Mouse (Mus musculus) heart, embryonic 15.5 days (tissue): ENCODE measurements around the gene Ptrh2. TPM values are rescaled to one million over a fixed set of nuclear protein-coding genes. Genes with fewer than 3 reads are reported as not detected.
A peak's percentile ranks its signal among the peaks of the same experiment; 100 is the strongest.

ENCODE experiments used
- ATAC-seq: fragments of 200-750 bp; cut with Nextera tagmentation; replicated peaks from 2 replicates; pipeline ENCODE4 v1.8.0; 2017; ENCODE audit warnings: low read depth, moderate TSS enrichment; ENCODE audit not compliant: insufficient number of reproducible peaks, insufficient read depth, low FRiP score
- H3K27ac ChIP-seq: fragments of 300-500 bp; sonication (generic); 2 replicates; pipeline ENCODE4 v1.5.1; 2015; ENCODE audit warnings: mild to moderate bottlenecking, inconsistent platforms
- H3K27me3 ChIP-seq: fragments of 300-500 bp; sonication (generic); 2 replicates; pipeline ENCODE4 v1.6.1; 2015; ENCODE audit warnings: inconsistent platforms
- H3K36me3 ChIP-seq: fragments of 300-500 bp; sonication (generic); 2 replicates; pipeline ENCODE4 v1.6.1; 2015; ENCODE audit warnings: mild to moderate bottlenecking, inconsistent platforms
- H3K4me1 ChIP-seq: fragments of 300-500 bp; sonication (generic); replicated peaks from 2 replicates; pipeline ENCODE4 v1.6.1; 2015; ENCODE audit warnings: inconsistent platforms
- H3K4me2 ChIP-seq: fragments of 300-500 bp; sonication (generic); 2 replicates; pipeline ENCODE4 v1.6.1; 2015; ENCODE audit warnings: inconsistent platforms, mild to moderate bottlenecking, moderate library complexity
- H3K4me3 ChIP-seq: fragments of 300-500 bp; sonication (generic); 2 replicates; pipeline ENCODE4 v1.5.1; 2015; ENCODE audit warnings: mild to moderate bottlenecking, inconsistent platforms
- H3K9ac ChIP-seq: fragments of 300-500 bp; sonication (generic); 2 replicates; pipeline ENCODE4 v1.6.1; 2015; ENCODE audit warnings: mild to moderate bottlenecking, inconsistent platforms
- H3K9me3 ChIP-seq: fragments of 300-500 bp; sonication (generic); replicated peaks from 2 replicates; pipeline ENCODE4 v1.6.1; 2016; ENCODE audit warnings: inconsistent platforms
- WGBS: fragments of 180-500 bp; shearing (Covaris S2); methylation state at CpG from one replicate; pipeline ENCODE4 v1.1.7; 2015; ENCODE audit warnings: mixed read lengths; 5-methylcytosine and 5-hydroxymethylcytosine counted together
- polyA plus RNA-seq: library from polyadenylated mRNA; unstranded; fragments of >200 nt; fragmentation: Nextera tagmentation; extraction: Ambion mirVana; gene quantifications from 2 replicates; pipeline ENCODE4 v1.2.1, GENCODE M21; 2015

Gene Ptrh2
- 16.1 and 18.1 TPM in 2 replicates for polyA plus RNA-seq

DNA sequence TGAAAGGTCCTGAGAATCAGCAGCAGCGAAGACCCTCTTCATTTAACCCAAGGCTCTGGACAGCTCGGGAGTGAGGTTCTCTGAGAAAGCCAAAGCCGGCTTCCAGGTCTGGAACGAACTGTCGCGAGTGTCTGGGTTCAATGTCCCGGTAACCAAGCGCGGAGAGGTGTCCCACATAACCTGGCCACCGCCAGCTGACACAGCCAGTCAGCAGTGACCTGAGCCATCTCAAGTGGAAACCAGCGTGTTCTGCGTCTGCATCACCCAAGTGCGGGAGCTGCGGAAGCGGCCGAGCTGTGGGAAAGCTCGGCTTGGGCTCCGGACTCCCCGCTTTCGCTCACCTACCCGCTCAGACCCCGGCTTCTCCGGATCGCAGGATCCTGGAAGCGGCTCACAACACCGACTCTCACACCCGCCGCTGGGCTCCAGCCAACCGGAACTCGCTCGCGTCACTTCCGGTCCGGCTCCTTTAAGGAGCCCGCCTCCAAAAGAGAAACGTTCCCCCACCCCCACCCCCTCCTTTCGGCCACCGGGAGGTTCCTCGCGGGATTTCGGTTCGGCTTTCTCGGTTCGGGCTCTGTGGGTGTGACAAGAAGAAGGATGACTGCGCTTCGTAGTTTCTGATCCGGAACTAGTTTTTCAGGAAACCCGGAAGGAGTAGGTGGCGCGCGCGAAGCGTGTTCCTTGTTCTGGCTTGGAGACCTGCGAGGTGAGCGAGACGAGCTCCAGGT lies at the start of gene Ptrh2, which contains the start of gene Vmp1:
Ptrh2 (plus strand) TSS at position 591 of the 731 bp plus-strand sequence.
Vmp1 (minus strand) TSS at position 442 of the 731 bp plus-strand sequence.
- Histone ChIP-seq H3K27ac (peak within 1 kb of the TSS; percentile 91), H3K4me1 (peaks cover 24% of the 10 kb centered on the region), H3K9ac (peak within 1 kb of the TSS; percentile 80), H3K4me3 (peak within 1 kb of the TSS; percentile 67), H3K27me3 (no peaks in the 10 kb centered on the region), H3K36me3 (peaks cover 2% of the 10 kb centered on the region; the same call in 1 of the 2 replicates), H3K9me3 (no peaks in the 10 kb centered on the region), H3K4me2 (peak within 1 kb of the TSS; percentile 76)
- WGBS = under 1% methylated on average over 56 of the region's 56 CpGs
- ATAC-seq = peak; percentile 90

DNA sequence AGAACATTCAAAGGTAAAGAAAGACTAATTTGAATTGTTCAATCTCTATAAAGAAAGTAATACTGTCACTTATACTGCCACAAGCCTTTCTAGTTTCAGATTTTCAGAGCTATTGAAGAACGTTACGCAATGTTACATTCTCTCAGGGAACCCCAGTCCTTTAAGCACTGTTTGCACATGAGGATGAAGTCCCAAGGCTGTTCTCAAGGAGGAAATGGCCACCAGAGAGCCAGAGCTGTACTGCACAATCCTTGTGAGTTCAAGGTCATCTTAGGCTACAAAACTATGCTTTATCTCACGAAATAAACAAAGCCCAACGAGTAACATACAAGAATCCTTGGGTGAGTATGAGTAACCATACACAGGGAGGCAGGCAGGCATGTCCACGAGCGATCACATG lies 49.4 kb upstream of the Ptrh2 start:
- Histone ChIP-seq H3K4me1 (no peaks in the 10 kb centered on the region), H3K36me3 (peaks cover 3% of the 10 kb centered on the region), H3K9ac (no peak overlapping the region), H3K9me3 (no peaks in the 10 kb centered on the region), H3K4me3 (no peak overlapping the region), H3K27ac (no peak overlapping the region), H3K4me2 (no peak overlapping the region), H3K27me3 (no peaks in the 10 kb centered on the region)
- no peak for ATAC-seq
- WGBS = 86% methylated on average over 6 of the region's 6 CpGs

DNA sequence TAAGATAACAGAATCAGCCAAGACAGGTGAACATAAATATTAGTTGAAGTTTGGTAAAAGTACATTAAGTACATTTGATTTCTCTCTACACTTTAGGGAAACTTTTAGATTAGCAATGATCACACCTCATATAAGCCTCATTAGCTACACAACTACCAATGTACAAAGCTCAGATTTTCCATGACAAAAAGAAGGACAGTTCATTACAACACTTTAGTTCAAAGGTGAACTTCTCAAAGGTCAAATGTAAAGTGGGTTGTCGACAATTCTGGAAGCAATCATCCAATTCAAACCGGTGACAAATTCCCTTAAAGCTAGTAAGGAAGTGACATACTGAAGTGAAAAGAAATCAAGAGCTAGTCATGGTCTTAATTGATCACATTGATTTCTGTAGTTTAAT lies 46.1 kb upstream of the Ptrh2 start:
- ATAC-seq = no peak
- H3K9me3 ChIP-seq = no peaks in the 10 kb centered on the region
- H3K36me3 ChIP-seq = peaks cover 3% of the 10 kb centered on the region
- H3K27ac ChIP-seq = no peak overlapping the region
- no peak overlapping the region for H3K4me2 ChIP-seq
- 55% methylated on average over 2 of the region's 2 CpGs for WGBS
- no peak overlapping the region for H3K9ac ChIP-seq
- H3K4me1 ChIP-seq = no peaks in the 10 kb centered on the region
- no peaks in the 10 kb centered on the region for H3K27me3 ChIP-seq
- no peak overlapping the region for H3K4me3 ChIP-seq

DNA sequence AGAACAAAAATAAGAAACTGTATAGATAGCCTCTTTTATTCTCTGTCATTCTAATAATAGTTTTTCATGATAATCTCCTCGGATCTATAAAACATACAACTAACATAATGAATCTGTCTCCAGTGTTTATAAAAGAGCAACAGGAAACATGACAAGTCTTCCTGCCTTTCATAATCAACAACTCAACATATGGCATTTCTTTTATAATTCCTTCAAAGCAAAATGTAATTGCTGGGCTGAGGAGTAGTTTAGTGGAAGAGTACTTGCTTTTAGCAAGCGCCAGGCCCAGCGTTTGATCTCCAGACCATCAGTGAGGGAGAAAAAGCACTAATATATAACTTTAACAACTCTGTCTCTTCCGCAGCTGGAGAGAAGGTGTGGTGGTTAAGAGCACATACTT lies 42.1 kb upstream of the Ptrh2 start:
- H3K4me1 ChIP-seq = peaks cover 8% of the 10 kb centered on the region
- no peaks in the 10 kb centered on the region for H3K27me3 ChIP-seq
- no peaks in the 10 kb centered on the region for H3K9me3 ChIP-seq
- H3K9ac ChIP-seq = no peak overlapping the region
- no peak overlapping the region for H3K4me3 ChIP-seq
- no peak overlapping the region for H3K4me2 ChIP-seq
- no peak overlapping the region; the same call in 1 of the 2 replicates for H3K27ac ChIP-seq
- ATAC-seq = no peak
- WGBS = 69% methylated on average over 4 of the region's 4 CpGs
- no peaks in the 10 kb centered on the region for H3K36me3 ChIP-seq

DNA sequence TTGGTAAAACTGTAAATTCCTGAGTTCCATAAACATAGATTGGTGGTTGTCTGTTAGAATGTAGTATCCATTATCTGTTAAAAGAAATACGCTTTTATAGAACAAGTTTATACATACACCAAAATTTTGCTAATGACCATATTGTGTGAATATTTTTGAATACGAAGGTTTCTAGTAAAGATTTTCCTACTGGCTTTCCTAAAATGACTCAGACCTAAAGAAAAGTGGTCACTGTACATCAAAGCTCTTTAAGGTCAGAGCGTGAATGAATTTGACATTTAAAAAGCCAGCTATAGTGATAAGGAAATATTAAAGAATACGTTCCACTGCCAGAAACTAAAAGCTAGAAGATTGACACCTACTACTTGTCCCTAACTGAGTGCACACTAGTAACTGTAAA lies 39.2 kb upstream of the Ptrh2 start:
- no peak overlapping the region for H3K9ac ChIP-seq

DNA sequence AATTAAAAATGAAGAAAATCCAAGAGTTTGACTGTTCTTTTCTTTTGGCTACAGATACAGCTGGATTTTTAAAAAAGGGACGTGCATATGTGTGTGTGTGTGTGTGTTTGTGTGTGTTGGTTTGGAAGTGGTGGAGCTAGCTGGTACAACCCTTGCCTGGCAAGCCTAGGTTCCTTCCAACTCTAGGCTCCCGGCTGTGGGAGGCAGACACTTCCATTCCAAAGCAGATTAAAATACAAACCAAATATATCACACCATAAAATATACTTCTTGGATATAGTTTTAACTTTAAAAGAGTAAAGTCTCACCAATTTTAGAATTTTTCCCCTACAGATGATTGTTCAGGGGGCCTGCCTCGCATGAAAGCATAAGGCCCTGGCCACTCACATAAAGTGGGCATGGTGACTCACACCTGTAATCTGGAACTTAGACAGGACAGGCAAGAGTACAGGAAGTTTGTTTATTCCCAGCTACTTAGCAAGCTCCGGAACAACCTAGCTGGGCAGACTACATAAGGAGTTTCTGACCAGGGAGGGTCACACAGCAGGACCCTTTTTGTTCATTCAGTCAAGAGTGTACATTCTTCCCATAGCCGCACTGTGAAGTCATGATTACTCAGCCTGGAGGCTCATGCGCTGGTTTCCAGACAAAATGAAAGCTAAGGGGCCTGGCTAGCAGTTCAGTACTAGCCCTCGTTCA lies 37.5 kb upstream of the Ptrh2 start:
- peak overlapping the region; percentile 82 for H3K27ac ChIP-seq
- peak; percentile 75 for ATAC-seq
- H3K9ac ChIP-seq = no peak overlapping the region
- H3K36me3 ChIP-seq = no peaks in the 10 kb centered on the region
- no peaks in the 10 kb centered on the region for H3K9me3 ChIP-seq
- H3K4me3 ChIP-seq = no peak overlapping the region
- H3K4me2 ChIP-seq = peak overlapping the region; percentile 26
- peaks cover 17% of the 10 kb centered on the region for H3K4me1 ChIP-seq
- H3K27me3 ChIP-seq = no peaks in the 10 kb centered on the region
- WGBS = 35% methylated on average over 7 of the region's 7 CpGs

More for the DNA sequence above, 39.2 kb upstream of the Ptrh2 start:
- Histone ChIP-seq H3K4me3 (no peak overlapping the region), H3K9me3 (no peaks in the 10 kb centered on the region), H3K4me2 (no peak overlapping the region), H3K27ac (no peak overlapping the region), H3K27me3 (no peaks in the 10 kb centered on the region), H3K4me1 (peaks cover 12% of the 10 kb centered on the region), H3K36me3 (no peaks in the 10 kb centered on the region)
- WGBS = 83% methylated on average over 4 of the region's 4 CpGs
- ATAC-seq = no peak

DNA sequence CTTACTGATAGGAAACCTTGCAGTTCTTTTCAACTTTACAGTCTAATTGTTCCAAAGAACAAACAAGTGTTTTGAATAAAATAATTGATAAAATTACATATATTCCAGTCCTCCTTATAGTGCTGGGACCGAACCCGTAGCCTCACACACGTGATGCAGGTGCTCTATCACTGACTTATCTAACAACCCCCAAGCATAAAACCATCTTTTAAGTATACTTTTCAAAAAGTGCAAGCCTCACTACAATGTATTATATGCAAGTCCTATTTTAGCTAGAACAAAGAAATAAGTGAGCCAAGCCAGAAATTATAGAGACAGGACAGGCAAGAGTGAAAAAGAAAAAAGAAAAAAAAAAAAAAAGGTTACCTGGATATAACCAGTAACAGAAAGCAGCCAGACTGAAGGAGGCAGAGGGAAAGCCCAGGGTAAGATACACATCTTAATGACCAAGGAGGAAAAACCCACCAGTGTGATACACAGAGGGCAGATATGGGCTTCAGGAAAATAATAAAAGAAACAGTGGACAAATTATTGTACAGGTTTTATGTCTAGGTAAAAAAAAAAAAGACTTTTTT lies 36.8 kb upstream of the Ptrh2 start:
- no peak overlapping the region for H3K9ac ChIP-seq
- H3K9me3 ChIP-seq = no peaks in the 10 kb centered on the region
- peak overlapping the region; percentile 82 for H3K27ac ChIP-seq
- 62% methylated on average over 3 of the region's 3 CpGs for WGBS
- ATAC-seq = no peak
- H3K27me3 ChIP-seq = no peaks in the 10 kb centered on the region
- peaks cover 18% of the 10 kb centered on the region for H3K4me1 ChIP-seq
- H3K4me3 ChIP-seq = no peak overlapping the region
- no peaks in the 10 kb centered on the region for H3K36me3 ChIP-seq
- H3K4me2 ChIP-seq = peak overlapping the region; percentile 26

DNA sequence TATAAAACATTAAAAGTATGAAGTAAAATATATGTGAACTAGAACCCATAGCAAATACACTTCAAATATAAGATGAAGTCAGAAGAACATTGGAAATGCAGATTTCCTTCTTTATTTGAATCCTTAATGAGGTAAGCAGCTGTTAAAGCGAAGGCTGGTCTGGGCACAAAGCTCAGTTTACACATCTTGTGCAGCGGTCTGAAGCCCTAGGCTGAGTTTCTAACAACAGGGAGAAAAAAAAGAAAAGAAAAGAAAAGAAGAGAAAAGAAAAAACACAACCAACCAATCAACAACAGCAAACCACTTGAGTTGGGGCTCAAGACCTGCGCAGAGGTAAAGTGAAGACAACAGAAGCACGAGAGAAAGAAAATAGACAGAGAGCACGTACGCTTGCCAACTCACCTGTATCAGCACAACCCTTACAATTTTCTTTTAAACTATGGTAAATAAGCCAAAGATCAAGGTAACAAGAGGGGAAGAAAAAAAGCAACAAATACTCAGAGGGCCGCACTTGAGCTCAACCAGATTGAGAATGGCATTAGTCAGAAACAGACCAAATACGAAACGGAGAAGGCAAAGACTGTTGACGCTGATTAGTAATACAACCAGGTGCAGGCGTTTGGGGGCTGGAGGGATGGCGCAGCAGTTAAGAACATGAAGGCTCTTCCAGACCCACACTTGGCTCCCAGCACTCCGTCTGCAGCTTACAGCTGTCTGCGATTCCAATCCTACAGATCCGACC lies 35.9 kb upstream of the Ptrh2 start:
- H3K9ac ChIP-seq = no peak overlapping the region
- no peaks in the 10 kb centered on the region for H3K27me3 ChIP-seq
- WGBS = 85% methylated on average over 15 of the region's 15 CpGs
- H3K9me3 ChIP-seq = no peaks in the 10 kb centered on the region
- H3K4me3 ChIP-seq = no peak overlapping the region
- H3K36me3 ChIP-seq = no peaks in the 10 kb centered on the region
- peaks cover 18% of the 10 kb centered on the region for H3K4me1 ChIP-seq
- ATAC-seq = no peak
- no peak overlapping the region for H3K4me2 ChIP-seq
- H3K27ac ChIP-seq = no peak overlapping the region

DNA sequence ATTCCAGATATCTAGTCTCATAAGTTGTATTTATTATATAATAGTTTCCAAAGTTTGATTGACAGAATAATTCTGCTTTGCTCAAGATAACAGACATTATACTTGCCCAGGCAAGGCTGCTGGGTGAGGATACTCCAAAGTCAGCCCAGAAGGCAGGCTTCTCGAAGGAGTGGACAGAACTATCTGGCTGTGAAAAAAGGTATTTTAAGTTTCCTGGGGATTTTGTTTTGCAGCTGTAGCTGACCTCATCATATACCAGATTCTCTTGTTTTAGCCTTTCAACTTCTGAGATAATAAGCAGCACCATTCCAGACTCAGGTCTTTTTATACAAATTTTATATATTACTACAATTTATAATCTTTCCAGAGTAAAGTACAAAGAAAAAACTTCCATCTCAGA lies 34.2 kb upstream of the Ptrh2 start:
- Histone ChIP-seq H3K4me3 (no peak overlapping the region), H3K4me1 (peaks cover 18% of the 10 kb centered on the region), H3K9ac (no peak overlapping the region), H3K9me3 (no peaks in the 10 kb centered on the region), H3K4me2 (no peak overlapping the region), H3K27me3 (no peaks in the 10 kb centered on the region), H3K27ac (no peak overlapping the region), H3K36me3 (no peaks in the 10 kb centered on the region)
- ATAC-seq = no peak
- 65% methylated on average over 1 of the region's 1 CpGs for WGBS

DNA sequence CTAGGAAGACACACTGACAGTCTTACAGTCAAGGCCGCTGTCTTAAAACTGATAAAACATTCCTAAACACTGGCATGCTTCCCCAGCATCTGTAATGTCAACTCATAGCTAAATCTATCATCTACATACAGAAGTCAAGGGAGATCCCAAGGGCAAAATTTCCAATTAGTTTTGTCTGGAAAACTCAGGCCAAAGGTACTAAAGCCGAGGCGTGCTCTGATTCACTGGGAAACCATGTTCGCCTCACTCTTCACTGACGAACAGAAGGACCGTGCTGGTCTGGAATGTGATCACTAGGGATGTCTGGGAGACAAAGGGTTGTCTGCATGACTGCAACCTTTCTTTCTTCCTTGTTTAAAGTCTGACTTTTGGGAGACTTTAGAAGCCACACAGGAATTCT lies 33.1 kb upstream of the Ptrh2 start:
- Histone ChIP-seq H3K4me3 (no peak overlapping the region), H3K4me1 (peaks cover 18% of the 10 kb centered on the region), H3K4me2 (no peak overlapping the region), H3K9me3 (no peaks in the 10 kb centered on the region), H3K27me3 (no peaks in the 10 kb centered on the region), H3K27ac (peak overlapping the region; percentile 29; the same call in 1 of the 2 replicates), H3K36me3 (no peaks in the 10 kb centered on the region), H3K9ac (no peak overlapping the region)
- ATAC-seq = no peak
- WGBS = 45% methylated on average over 6 of the region's 6 CpGs

DNA sequence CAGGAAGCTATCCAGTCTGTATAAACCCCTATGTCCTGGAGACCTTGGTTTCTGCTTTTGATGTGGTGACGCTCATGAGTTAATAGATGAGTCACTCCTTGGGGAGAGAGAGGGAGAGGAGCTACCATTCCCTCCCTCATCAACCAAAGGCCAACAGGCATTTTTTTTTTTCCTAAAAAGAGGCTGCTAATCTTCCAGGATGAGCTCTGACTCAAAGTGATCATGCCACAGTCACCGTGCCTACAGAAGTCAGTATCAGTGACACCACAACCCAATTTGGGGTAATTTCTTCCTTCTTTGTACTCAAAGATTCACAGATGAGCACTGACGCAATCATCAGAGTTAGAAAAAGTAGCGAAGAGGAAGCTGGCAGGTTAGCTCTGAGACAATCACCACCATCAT lies 31.2 kb upstream of the Ptrh2 start:
- Histone ChIP-seq H3K4me1 (peaks cover 10% of the 10 kb centered on the region; the same call in 1 of the 2 replicates), H3K27me3 (no peaks in the 10 kb centered on the region), H3K27ac (peak overlapping the region; percentile 50), H3K4me3 (no peak overlapping the region), H3K4me2 (no peak overlapping the region), H3K36me3 (no peaks in the 10 kb centered on the region), H3K9ac (no peak overlapping the region), H3K9me3 (no peaks in the 10 kb centered on the region)
- no peak for ATAC-seq
- 76% methylated on average over 4 of the region's 4 CpGs for WGBS
